ENCODE assay signal across 12 mouse cellular contexts in genomic region chr12:82245219-82245618, GRCm38 (mm10).
DNase-seq lines count a peak whose midpoint lies in the region; ATAC-seq and TF ChIP-seq lines count a peak whose summit lies in the region.
"Had no signal": no experiment of that assay in that cellular context is flagged by ENCODE, and none has a peak within 500 bp of the region (broad histone marks: within the 10 kb centered on the region; RNA-seq: fewer than 3 reads in every experiment).

No protein-coding gene starts in this region.

- H3K4me1 ChIP-seq in midbrain, embryonic 11.5 days (ENCODE audit: control insufficient read depth, insufficient read depth, low read length): no peaks in the 10 kb centered on the region
- H3K4me1 ChIP-seq in midbrain, postnatal 0 days (ENCODE audit: insufficient read depth, low read length): no peaks in the 10 kb centered on the region
- H3K4me1 ChIP-seq in MEL (ENCODE audit: control insufficient read depth in 1 of 2, insufficient read depth in 2 of 2, low read length in 2 of 2): peaks cover 12 to 40% of the 10 kb centered on the region in 2 experiments
- peaks cover 39% of the 10 kb centered on the region for H3K4me1 ChIP-seq in liver, embryonic 13.5 days (replicated peaks)
- H3K4me1 ChIP-seq: hindbrain, embryonic 15.5 days had no signal

- no peak for TF ChIP-seq CTCF in midbrain, postnatal 0 days (IDR thresholded peaks at IDR 0.05)
- TF ChIP-seq CTCF in MEL (IDR thresholded peaks at IDR 0.05 in 2 of 3, conservative IDR thresholded peaks at IDR 0.05 in 1 of 3; ENCODE audit: control insufficient read depth in 1 of 3, insufficient read depth in 1 of 3, low read depth in 2 of 3, low read length in 3 of 3, poor library complexity in 1 of 3, severe bottlenecking in 1 of 3): no peak

- TF ChIP-seq EP300 in MEL (IDR thresholded peaks at IDR 0.05; ENCODE audit: low read depth in 1 of 2, low read length in 2 of 2): peak; percentile 75 to 86

- H3K9me3 ChIP-seq in midbrain, embryonic 11.5 days (ENCODE audit: control insufficient read depth, low read length): no peaks in the 10 kb centered on the region
- H3K9me3 ChIP-seq in midbrain, postnatal 0 days (ENCODE audit: low read length): no peaks in the 10 kb centered on the region
- H3K9me3 ChIP-seq in MEL (replicated peaks; ENCODE audit: insufficient read depth, low read length): no peaks in the 10 kb centered on the region
- H3K9me3 ChIP-seq in liver, embryonic 13.5 days (replicated peaks): no peaks in the 10 kb centered on the region
- H3K9me3 ChIP-seq: hindbrain, embryonic 15.5 days had no signal

- no peaks in the 10 kb centered on the region for H3K36me3 ChIP-seq in midbrain, embryonic 11.5 days (ENCODE audit: control insufficient read depth, insufficient read depth, low read length)
- H3K36me3 ChIP-seq in midbrain, postnatal 0 days (ENCODE audit: insufficient read depth, low read length): no peaks in the 10 kb centered on the region
- peaks cover 0 to 41% of the 10 kb centered on the region in 2 experiments; a peak in 3 of 4 replicates for H3K36me3 ChIP-seq in MEL (ENCODE audit: control insufficient read depth in 1 of 2, insufficient read depth in 2 of 2, low read length in 2 of 2)
- H3K36me3 ChIP-seq in liver, embryonic 13.5 days: peaks cover 3% of the 10 kb centered on the region; the same call in 1 of the 2 replicates
- H3K36me3 ChIP-seq: hindbrain, embryonic 15.5 days had no signal

- peak; percentile 44 for DNase-seq in midbrain, embryonic 11.5 days (ENCODE audit: low spot score, missing footprints)
- DNase-seq in midbrain, postnatal 0 days (ENCODE audit: low spot score): no peak
- DNase-seq in MEL (ENCODE audit: low read depth, low spot score): peak; percentile 91
- DNase-seq in liver, embryonic 13.5 days: no peak
- DNase-seq in left cerebral cortex, postnatal 10 days (ENCODE audit: extremely low spot score in 1 of 2, low spot score in 2 of 2): no peak
- no peak for DNase-seq in urinary bladder, adult 2 months (ENCODE audit: low spot score)
- DNase-seq: adrenal gland, adult 8-10 months; cerebellum, adult 11 months had no signal

- H3K27ac ChIP-seq in midbrain, embryonic 11.5 days (ENCODE audit: low read depth, low read length): no peak overlapping the region
- H3K27ac ChIP-seq in midbrain, postnatal 0 days (ENCODE audit: low read depth, low read length): no peak overlapping the region
- peak overlapping the region; percentile 99 for H3K27ac ChIP-seq in MEL (ENCODE audit: control insufficient read depth, low read depth, low read length)
- H3K27ac ChIP-seq in liver, embryonic 13.5 days: 0 out of 2 replicates have a peak overlapping the region, but pooled peaks have one; percentile 24
- H3K27ac ChIP-seq: hindbrain, embryonic 15.5 days had no signal

- no peaks in the 10 kb centered on the region for H3K27me3 ChIP-seq in midbrain, embryonic 11.5 days (ENCODE audit: control insufficient read depth, insufficient read depth, low read length)
- H3K27me3 ChIP-seq in midbrain, postnatal 0 days (ENCODE audit: insufficient read depth, low read length): no peaks in the 10 kb centered on the region
- no peaks in the 10 kb centered on the region for H3K27me3 ChIP-seq in MEL (ENCODE audit: control insufficient read depth in 1 of 2, insufficient read depth in 2 of 2, low read length in 2 of 2)
- no peaks in the 10 kb centered on the region for H3K27me3 ChIP-seq in liver, embryonic 13.5 days
- H3K27me3 ChIP-seq: hindbrain, embryonic 15.5 days had no signal

- ATAC-seq in midbrain, embryonic 11.5 days (ENCODE audit: low FRiP score): no peak
- ATAC-seq in midbrain, postnatal 0 days (ENCODE audit: low FRiP score): no peak
- ATAC-seq in liver, embryonic 13.5 days (ENCODE audit: low read depth): 0 out of 2 replicates have a peak, but pooled peaks have one; percentile 31
- peak; percentile 85 for ATAC-seq in neutrophil, adult 5-6 weeks (ENCODE audit: extremely low read depth, insufficient number of reproducible peaks, low FRiP score, poor library complexity, severe bottlenecking)
- ATAC-seq: forebrain, embryonic 16.5 days had no signal

- TF ChIP-seq RAD21 in MEL (IDR thresholded peaks at IDR 0.05; ENCODE audit: low read depth, low read length): no peak

- H3K79me2 ChIP-seq in MEL (ENCODE audit: control insufficient read depth, insufficient read depth, low read length, poor library complexity): peaks cover 12% of the 10 kb centered on the region

- H3K4me3 ChIP-seq in midbrain, embryonic 11.5 days (ENCODE audit: low read depth, low read length): no peak overlapping the region
- no peak overlapping the region for H3K4me3 ChIP-seq in midbrain, postnatal 0 days (ENCODE audit: low read depth, low read length)
- peak overlapping the region; percentile 62 to 63 for H3K4me3 ChIP-seq in MEL (ENCODE audit: control insufficient read depth in 1 of 2, insufficient read depth in 1 of 2, low read depth in 2 of 2, low read length in 2 of 2)
- H3K4me3 ChIP-seq in liver, embryonic 13.5 days (replicated peaks): no peak overlapping the region
- H3K4me3 ChIP-seq: hindbrain, embryonic 15.5 days; layer of hippocampus, adult 2 months had no signal

- intact Hi-C loops in left cerebral cortex, postnatal 10 days (cut with DNase I): no loop called here

- TF ChIP-seq POLR2A in MEL (IDR thresholded peaks at IDR 0.05; ENCODE audit: control insufficient read depth in 1 of 2, insufficient read depth in 1 of 2, low read depth in 1 of 2, low read length in 2 of 2, poor library complexity in 1 of 2): peak in 1 of 2 experiments; percentile 43; a peak in 2 of 4 replicates

- no peak overlapping the region for H3K9ac ChIP-seq in midbrain, embryonic 11.5 days (ENCODE audit: low read length)
- no peak overlapping the region for H3K9ac ChIP-seq in midbrain, postnatal 0 days (replicated peaks; ENCODE audit: low read length, poor library complexity, severe bottlenecking)
- peak overlapping the region; percentile 76 for H3K9ac ChIP-seq in MEL (ENCODE audit: control insufficient read depth, low read depth, low read length, poor library complexity, severe bottlenecking)
- no peak overlapping the region for H3K9ac ChIP-seq in liver, embryonic 13.5 days
- H3K9ac ChIP-seq: hindbrain, embryonic 15.5 days had no signal

- 95% methylated on average over 6 of the region's 6 CpGs for WGBS in midbrain, embryonic 11.5 days
- WGBS in midbrain, postnatal 0 days: 93% methylated on average over 6 of the region's 6 CpGs
- WGBS in liver, embryonic 13.5 days (ENCODE audit: insufficient replicate concordance): 18% methylated on average over 6 of the region's 6 CpGs

- H3K4me2 ChIP-seq in midbrain, embryonic 11.5 days: no peak overlapping the region
- H3K4me2 ChIP-seq in midbrain, postnatal 0 days (ENCODE audit: low read depth, low read length, poor library complexity, severe bottlenecking): no peak overlapping the region
- peak overlapping the region; percentile 32 for H3K4me2 ChIP-seq in liver, embryonic 13.5 days
- H3K4me2 ChIP-seq: hindbrain, embryonic 15.5 days had no signal

TF ChIP-seq in MEL, 35 proteins besides CTCF, POLR2A, EP300 and RAD21 (continues in another document):
- peak; percentile 51 for TF ChIP-seq TAL1 (IDR thresholded peaks at IDR 0.05; ENCODE audit: low read length)
- TF ChIP-seq JUND (IDR thresholded peaks at IDR 0.05; ENCODE audit: low read depth, low read length): no peak
- peak; percentile 92 for TF ChIP-seq ETS1 (IDR thresholded peaks at IDR 0.05; ENCODE audit: low read depth, low read length)
- no peak for TF ChIP-seq CHD1 (IDR thresholded peaks at IDR 0.05; ENCODE audit: low read depth, low read length)
- TF ChIP-seq MAFK (IDR thresholded peaks at IDR 0.05; ENCODE audit: borderline replicate concordance, low read depth, low read length): peak; percentile 89
- TF ChIP-seq ELF1 (IDR thresholded peaks at IDR 0.05; ENCODE audit: low read depth, low read length): no peak; the same call in 1 of the 2 replicates
- TF ChIP-seq CHD2 (IDR thresholded peaks at IDR 0.05; ENCODE audit: low read length): no peak; the same call in 1 of the 2 replicates
- no peak for TF ChIP-seq USF1 (IDR thresholded peaks at IDR 0.05; ENCODE audit: low read depth, low read length)
- peak; percentile 71; the same call in 1 of the 2 replicates for TF ChIP-seq BHLHE40 (IDR thresholded peaks at IDR 0.05; ENCODE audit: borderline replicate concordance, low read depth, low read length)
- 0 out of 2 replicates have a peak, but pooled peaks have one; percentile 37 for TF ChIP-seq HCFC1 (IDR thresholded peaks at IDR 0.05; ENCODE audit: low read depth, low read length)
- TF ChIP-seq MAZ (IDR thresholded peaks at IDR 0.05; ENCODE audit: low read depth, low read length): 0 out of 2 replicates have a peak, but pooled peaks have one; percentile 45
- TF ChIP-seq GABPA (IDR thresholded peaks at IDR 0.05; ENCODE audit: low read depth, low read length): peak; percentile 91
- TF ChIP-seq ZC3H11A (IDR thresholded peaks at IDR 0.05; ENCODE audit: low read depth, low read length): peak; percentile 13; the same call in 1 of the 2 replicates
- peak; percentile 29; the same call in 1 of the 2 replicates for TF ChIP-seq MAX (IDR thresholded peaks at IDR 0.05; ENCODE audit: low read length)
- TF ChIP-seq MXI1 (IDR thresholded peaks at IDR 0.05; ENCODE audit: low read depth, low read length): peak; percentile 14; the same call in 1 of the 2 replicates
- TF ChIP-seq KAT2A (conservative IDR thresholded peaks at IDR 0.05; ENCODE audit: low read depth, low read length): no peak
- TF ChIP-seq RCOR1 (IDR thresholded peaks at IDR 0.05; ENCODE audit: low read depth, low read length): peak; percentile 28; the same call in 1 of the 2 replicates
- TF ChIP-seq MYC (IDR thresholded peaks at IDR 0.05; ENCODE audit: low read depth, low read length): 0 out of 2 replicates have a peak, but pooled peaks have one; percentile 25
- TF ChIP-seq MYB (IDR thresholded peaks at IDR 0.05; ENCODE audit: low read depth, low read length): no peak
- TF ChIP-seq NELFE (IDR thresholded peaks at IDR 0.05; ENCODE audit: low read depth, low read length): peak; percentile 54
- TF ChIP-seq ZKSCAN1 (IDR thresholded peaks at IDR 0.05; ENCODE audit: low read depth, low read length): no peak
- peak; percentile 86 for TF ChIP-seq TBP (IDR thresholded peaks at IDR 0.05; ENCODE audit: low read depth, low read length)
- no peak; the same call in 1 of the 2 replicates for TF ChIP-seq POLR2AphosphoS5 (IDR thresholded peaks at IDR 0.05; ENCODE audit: borderline replicate concordance, low read depth, low read length)
- no peak for TF ChIP-seq USF2 (IDR thresholded peaks at IDR 0.05; ENCODE audit: borderline replicate concordance in 1 of 2, insufficient read depth in 1 of 2, low read depth in 1 of 2, low read length in 2 of 2)
- no peak for TF ChIP-seq E2F4 (IDR thresholded peaks at IDR 0.05; ENCODE audit: borderline replicate concordance, low read depth, low read length)
- no peak for TF ChIP-seq MEF2A (IDR thresholded peaks at IDR 0.05; ENCODE audit: extremely low read depth, insufficient replicate concordance, low read depth, low read length, poor library complexity, severe bottlenecking)
- peak; percentile 73; the same call in 1 of the 2 replicates for TF ChIP-seq GATA1 (IDR thresholded peaks at IDR 0.05; ENCODE audit: low read depth, low read length)

Comparison
In these comparisons a context has a peak if more than half of its experiments do, and no peak if none do; other contexts are left out.
1. DNase-seq: peak in midbrain, embryonic 11.5 days (single experiment) and MEL (single experiment); none in midbrain, postnatal 0 days (single experiment), liver, embryonic 13.5 days (single experiment), left cerebral cortex, postnatal 10 days (0 of 2) and urinary bladder, adult 2 months (single experiment).
2. ATAC-seq: peak in liver, embryonic 13.5 days (single experiment) and neutrophil, adult 5-6 weeks (single experiment); none in midbrain, embryonic 11.5 days (single experiment) and midbrain, postnatal 0 days (single experiment).
3. H3K27ac ChIP-seq: peak in MEL (single experiment) and liver, embryonic 13.5 days (single experiment); none in midbrain, embryonic 11.5 days (single experiment) and midbrain, postnatal 0 days (single experiment).
4. H3K4me3 ChIP-seq: peak in MEL (2 of 2); none in midbrain, embryonic 11.5 days (single experiment), midbrain, postnatal 0 days (single experiment) and liver, embryonic 13.5 days (single experiment).